Mouse (Mus musculus): Measurements from ENCODE around the gene Aldob. TPM values are rescaled to one million over a fixed set of nuclear protein-coding genes. Genes with fewer than 3 reads are reported as not detected.

Gene Aldob
- polyA plus RNA-seq, 1 experiment, result 46.9 TPM

- Histone ChIP-seq H3K27ac (ENCODE audit: control insufficient read depth, insufficient read depth, low read depth, low read length, poor library complexity) (no peak overlapping the region), H3K4me1 (ENCODE audit: control insufficient read depth, insufficient read depth, low read length) (no peaks in the 10 kb centered on the region), H3K4me3 (replicated peaks; ENCODE audit: control insufficient read depth, low read depth, low read length) (no peak overlapping the region)
- WGBS, result 84% methylated on average over 2 of the region's 2 CpGs
- TF ChIP-seq CTCF (IDR thresholded peaks at IDR 0.05; ENCODE audit: control insufficient read depth, insufficient read depth, low read length) (no peak), POLR2A (IDR thresholded peaks at IDR 0.05; ENCODE audit: borderline replicate concordance, control insufficient read depth, low read depth, low read length) (no peak)
Measured at GRCm38 (mm10) chr4:49546026-49546425, 3.3 kb downstream of the Aldob start.

DNA sequence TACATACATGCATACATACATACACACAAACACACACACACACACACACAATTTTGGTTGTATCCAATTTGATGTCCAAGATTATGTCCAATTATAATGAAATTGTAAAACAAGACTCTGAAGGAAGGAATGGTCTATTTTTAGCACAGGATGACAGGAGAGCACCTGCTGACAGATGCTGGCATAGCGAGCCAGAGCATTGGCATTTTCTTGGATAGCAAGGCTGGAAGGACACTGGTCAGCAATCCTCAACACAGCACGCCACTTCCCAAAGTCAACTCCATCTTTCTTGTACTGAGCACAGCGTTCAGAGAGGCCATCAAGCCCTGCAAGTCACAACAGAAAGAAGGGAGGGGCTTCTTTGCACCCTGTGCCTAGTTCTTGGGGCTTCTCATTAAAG, 8.4 kb downstream of the Aldob start:
- TF ChIP-seq POLR2A (IDR thresholded peaks at IDR 0.05; ENCODE audit: borderline replicate concordance, control insufficient read depth, low read depth, low read length) (no peak), CTCF (IDR thresholded peaks at IDR 0.05; ENCODE audit: control insufficient read depth, insufficient read depth, low read length) (no peak)
- Histone ChIP-seq H3K4me1 (ENCODE audit: control insufficient read depth, insufficient read depth, low read length) (no peaks in the 10 kb centered on the region), H3K27ac (ENCODE audit: control insufficient read depth, insufficient read depth, low read depth, low read length, poor library complexity) (no peak overlapping the region), H3K4me3 (replicated peaks; ENCODE audit: control insufficient read depth, low read depth, low read length) (no peak overlapping the region)
- 75% methylated on average over 3 of the region's 3 CpGs for WGBS

DNA sequence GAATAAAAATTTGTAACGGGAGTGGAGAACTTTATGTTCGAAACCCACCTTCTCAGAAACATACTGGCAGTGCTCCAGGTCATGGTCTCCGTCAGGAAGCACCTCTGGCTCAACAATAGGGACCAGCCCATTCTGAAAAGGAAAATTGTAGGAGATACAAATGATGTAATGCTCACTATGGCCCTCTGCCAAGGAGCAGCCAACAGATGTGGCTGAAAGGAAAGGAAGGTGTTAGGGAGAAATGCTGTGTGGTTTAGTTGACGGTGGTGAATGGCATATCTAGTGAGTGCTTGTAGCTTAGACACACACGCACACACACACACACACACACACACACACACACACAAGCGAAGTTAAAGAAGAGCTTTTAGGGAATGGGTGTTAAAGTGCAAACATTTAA, 9.7 kb downstream of the Aldob start:
- no peak overlapping the region for H3K4me3 ChIP-seq (replicated peaks; ENCODE audit: control insufficient read depth, low read depth, low read length)
- H3K4me1 ChIP-seq (ENCODE audit: control insufficient read depth, insufficient read depth, low read length), result no peaks in the 10 kb centered on the region
- H3K27ac ChIP-seq (ENCODE audit: control insufficient read depth, insufficient read depth, low read depth, low read length, poor library complexity), result no peak overlapping the region
- no peak for TF ChIP-seq CTCF (IDR thresholded peaks at IDR 0.05; ENCODE audit: control insufficient read depth, insufficient read depth, low read length)
- no peak for TF ChIP-seq POLR2A (IDR thresholded peaks at IDR 0.05; ENCODE audit: borderline replicate concordance, control insufficient read depth, low read depth, low read length)
- 53% methylated on average over 6 of the region's 6 CpGs for WGBS

GRCm38 (mm10) chr4:49536671-49537070, 12.7 kb downstream of the Aldob start:
- TF ChIP-seq POLR2A (IDR thresholded peaks at IDR 0.05; ENCODE audit: borderline replicate concordance, control insufficient read depth, low read depth, low read length) (no peak), CTCF (IDR thresholded peaks at IDR 0.05; ENCODE audit: control insufficient read depth, insufficient read depth, low read length) (no peak)
- 82% methylated on average over 4 of the region's 4 CpGs for WGBS
- H3K4me3 ChIP-seq (replicated peaks; ENCODE audit: control insufficient read depth, low read depth, low read length), result no peak overlapping the region
- no peaks in the 10 kb centered on the region for H3K4me1 ChIP-seq (ENCODE audit: control insufficient read depth, insufficient read depth, low read length)
- H3K27ac ChIP-seq (ENCODE audit: control insufficient read depth, insufficient read depth, low read depth, low read length, poor library complexity), result no peak overlapping the region

DNA sequence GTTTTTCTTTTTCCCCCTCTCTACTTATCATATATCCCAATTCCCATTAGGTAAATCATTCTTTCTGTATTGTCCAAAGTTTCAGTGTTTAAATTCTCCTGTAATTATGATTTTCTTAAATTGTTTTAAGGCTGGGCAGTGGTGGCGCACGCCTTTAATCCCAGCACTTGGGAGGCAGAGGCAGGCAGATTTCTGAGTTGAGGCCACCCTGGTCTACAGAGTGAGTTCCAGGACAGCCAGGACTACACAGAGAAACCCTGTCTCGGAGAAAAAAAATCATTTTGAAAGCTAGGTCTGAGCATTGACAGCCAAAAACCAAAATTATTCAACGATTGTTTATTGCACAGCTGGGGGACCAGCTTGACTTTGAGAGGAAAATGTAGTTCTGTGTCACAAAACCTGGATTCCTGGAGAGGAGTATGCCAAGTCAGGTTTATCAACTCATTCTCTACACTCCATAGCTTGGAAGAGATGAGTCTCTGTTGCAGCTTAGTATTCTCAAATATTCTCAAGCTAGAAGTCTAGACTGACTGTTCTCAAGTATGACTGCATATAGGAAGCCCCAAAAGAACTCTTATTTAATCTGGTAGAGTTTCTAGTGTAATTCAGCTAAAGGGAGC, 13.6 kb downstream of the Aldob start:
- 78% methylated on average over 4 of the region's 4 CpGs for whole genome bisulfite sequencing
- TF ChIP-seq CTCF (IDR thresholded peaks at IDR 0.05; ENCODE audit: control insufficient read depth, insufficient read depth, low read length), result no peak
- no peak for TF ChIP-seq POLR2A (IDR thresholded peaks at IDR 0.05; ENCODE audit: borderline replicate concordance, control insufficient read depth, low read depth, low read length)
- Histone ChIP-seq H3K4me3 (replicated peaks; ENCODE audit: control insufficient read depth, low read depth, low read length) (no peak overlapping the region), H3K4me1 (ENCODE audit: control insufficient read depth, insufficient read depth, low read length) (no peaks in the 10 kb centered on the region), H3K27ac (ENCODE audit: control insufficient read depth, insufficient read depth, low read depth, low read length, poor library complexity) (no peak overlapping the region)

GRCm38 (mm10) chr4:49535036-49535435, 14.3 kb downstream of the Aldob start:
- no peaks in the 10 kb centered on the region for H3K4me1 ChIP-seq (ENCODE audit: control insufficient read depth, insufficient read depth, low read length)
- 86% methylated on average over 3 of the region's 3 CpGs for WGBS
- H3K27ac ChIP-seq (ENCODE audit: control insufficient read depth, insufficient read depth, low read depth, low read length, poor library complexity), result no peak overlapping the region
- no peak overlapping the region for H3K4me3 ChIP-seq (replicated peaks; ENCODE audit: control insufficient read depth, low read depth, low read length)
- no peak for TF ChIP-seq CTCF (IDR thresholded peaks at IDR 0.05; ENCODE audit: control insufficient read depth, insufficient read depth, low read length)
- no peak for TF ChIP-seq POLR2A (IDR thresholded peaks at IDR 0.05; ENCODE audit: borderline replicate concordance, control insufficient read depth, low read depth, low read length)

DNA sequence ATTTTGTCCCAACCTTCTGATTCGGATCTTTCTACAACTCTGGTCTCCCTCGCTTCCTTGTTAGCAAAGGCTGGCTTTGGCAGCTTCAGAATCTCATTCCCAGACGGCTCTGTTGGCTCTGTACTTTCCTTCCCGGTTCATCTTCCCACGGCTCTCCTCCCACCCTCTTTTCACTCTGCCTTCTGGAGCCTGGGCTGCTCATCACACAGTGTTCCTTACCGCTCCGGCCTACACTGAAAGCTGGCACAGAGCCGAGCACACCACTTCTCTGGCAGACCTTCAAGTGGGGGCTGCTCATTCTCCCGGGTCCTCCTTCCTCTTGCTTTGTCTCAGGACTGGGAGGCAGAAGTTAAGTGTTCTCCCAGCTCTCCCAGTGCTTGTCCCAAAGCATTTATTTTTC, 26.8 kb downstream of the Aldob start:
- no peak overlapping the region for H3K4me3 ChIP-seq (replicated peaks; ENCODE audit: control insufficient read depth, low read depth, low read length)
- TF ChIP-seq POLR2A (IDR thresholded peaks at IDR 0.05; ENCODE audit: borderline replicate concordance, control insufficient read depth, low read depth, low read length), result no peak
- no peak for TF ChIP-seq CTCF (IDR thresholded peaks at IDR 0.05; ENCODE audit: control insufficient read depth, insufficient read depth, low read length)
- no peaks in the 10 kb centered on the region; the same call in 1 of the 2 replicates for H3K4me1 ChIP-seq (ENCODE audit: control insufficient read depth, insufficient read depth, low read length)
- 89% methylated on average over 9 of the region's 9 CpGs for WGBS
- no peak overlapping the region for H3K27ac ChIP-seq (ENCODE audit: control insufficient read depth, insufficient read depth, low read depth, low read length, poor library complexity)

DNA sequence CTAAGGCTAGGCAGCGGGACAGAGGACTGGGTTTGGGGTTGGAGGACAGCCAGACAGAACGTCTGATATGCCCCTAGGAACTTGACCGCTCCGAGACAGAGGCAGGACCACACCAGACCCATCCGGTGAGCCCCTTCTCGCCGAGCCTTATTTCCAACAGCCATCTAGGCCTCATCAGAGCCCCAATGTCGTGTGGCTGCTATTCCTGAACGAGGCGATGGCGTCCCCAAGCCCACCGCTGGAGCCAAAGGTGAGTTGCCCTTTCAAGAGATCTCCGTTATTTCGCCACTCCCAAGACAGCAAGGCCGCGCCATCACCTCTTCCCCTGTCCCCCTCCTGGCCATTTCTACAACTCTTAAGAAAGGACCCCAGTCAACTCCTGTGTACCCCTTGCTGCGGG, 28.0 kb downstream of the Aldob start:
- Histone ChIP-seq H3K27ac (ENCODE audit: control insufficient read depth, insufficient read depth, low read depth, low read length, poor library complexity) (no peak overlapping the region), H3K4me3 (replicated peaks; ENCODE audit: control insufficient read depth, low read depth, low read length) (peak overlapping the region; percentile 66), H3K4me1 (ENCODE audit: control insufficient read depth, insufficient read depth, low read length) (no peaks in the 10 kb centered on the region; the same call in 1 of the 2 replicates)
- WGBS, result 2% methylated on average over 17 of the region's 17 CpGs
- TF ChIP-seq POLR2A (IDR thresholded peaks at IDR 0.05; ENCODE audit: borderline replicate concordance, control insufficient read depth, low read depth, low read length), result no peak
- 0 out of 2 replicates have a peak, but pooled peaks have one; percentile 11 for TF ChIP-seq CTCF (IDR thresholded peaks at IDR 0.05; ENCODE audit: control insufficient read depth, insufficient read depth, low read length)

Measured in bone marrow, adult 2 months (tissue).